7 mouse cellular contexts compared by ENCODE assay signal in the genomic region with DNA sequence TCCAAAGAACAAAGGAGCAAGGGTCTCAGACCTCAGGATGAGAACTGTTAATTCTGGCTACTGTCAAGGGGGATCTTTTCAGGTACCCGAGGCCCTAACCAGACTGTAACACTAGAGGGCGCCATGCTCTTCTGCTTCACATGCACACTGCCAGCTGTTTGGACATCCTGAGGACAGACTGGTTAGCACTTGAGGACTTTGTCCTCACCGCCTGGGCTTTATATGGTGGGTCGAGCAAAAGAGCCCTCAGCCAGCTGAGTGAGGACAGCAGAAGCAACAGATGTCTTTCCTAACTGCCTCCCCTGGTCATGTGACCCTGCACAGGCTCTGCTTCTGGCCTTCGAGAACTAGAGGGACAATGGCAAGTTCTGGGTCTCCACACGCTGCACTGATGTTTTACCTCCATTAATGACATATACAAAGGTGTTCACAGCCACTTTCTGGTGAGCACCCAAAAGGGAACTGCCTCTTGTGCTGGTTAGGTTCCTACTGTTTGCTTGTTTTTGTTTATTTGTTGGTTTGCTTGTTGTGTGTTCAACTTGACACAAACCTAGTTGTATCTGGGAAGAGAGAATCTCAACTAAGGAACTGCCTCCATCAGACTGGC. TPM values are rescaled to one million over a fixed set of nuclear protein-coding genes. Genes with fewer than 3 reads are reported as not detected.
DNase-seq lines count a peak whose midpoint lies in the region; ATAC-seq and TF ChIP-seq lines count a peak whose summit lies in the region.

No protein-coding gene starts in this region.

- H3K4me2 ChIP-seq in limb, embryonic 11.5 days (ENCODE audit: low read depth, severe bottlenecking), result no peak overlapping the region

- peak; percentile 35; the same call in 1 of the 2 replicates for ATAC-seq in limb, embryonic 11.5 days (ENCODE audit: insufficient number of reproducible peaks, low FRiP score, low TSS enrichment, low read depth)

- DNase-seq in adrenal gland, adult (ENCODE audit: inconsistent age in 2 of 2, low spot score in 1 of 2), result peak; percentile 77 to 93
- peak; percentile 95 for DNase-seq in embryo, embryonic 10 days (ENCODE audit: low spot score)
- peak; percentile 58 for DNase-seq in gastrocnemius, postnatal 25 days
- peak; percentile 89 for DNase-seq in kidney, adult 2 months
- DNase-seq in limb, embryonic 11.5 days (ENCODE audit: low spot score), result peak; percentile 93
- peak; percentile 13 to 53 for DNase-seq in monocyte, adult 2 months (ENCODE audit: low read depth in 1 of 2, low spot score in 2 of 2)
- DNase-seq in spleen, postnatal 10 days (ENCODE audit: low spot score in 2 of 2), result peak; percentile 40 to 76

- no peak overlapping the region for H3K27ac ChIP-seq in kidney, adult 2 months (ENCODE audit: insufficient read depth, low read depth, low read length)
- H3K27ac ChIP-seq in limb, embryonic 11.5 days (replicated peaks; ENCODE audit: low read depth, low read length), result no peak overlapping the region

- TF ChIP-seq POLR2A in kidney, adult 2 months (IDR thresholded peaks at IDR 0.05; ENCODE audit: low read depth, low read length), result no peak

- 19% methylated on average over 6 of the region's 6 CpGs for WGBS in kidney, adult 2 months
- 26% methylated on average over 6 of the region's 6 CpGs for WGBS in limb, embryonic 11.5 days

- H3K4me3 ChIP-seq in kidney, adult 2 months (ENCODE audit: insufficient read depth, low read depth, low read length), result no peak overlapping the region
- no peak overlapping the region for H3K4me3 ChIP-seq in limb, embryonic 11.5 days (ENCODE audit: low read depth, low read length)

- H3K9ac ChIP-seq in limb, embryonic 11.5 days (ENCODE audit: low read length), result no peak overlapping the region

- no peaks in the 10 kb centered on the region for H3K27me3 ChIP-seq in kidney, adult 2 months (replicated peaks; ENCODE audit: control insufficient read depth, insufficient read depth, low read length)
- no peaks in the 10 kb centered on the region for H3K27me3 ChIP-seq in limb, embryonic 11.5 days (ENCODE audit: control insufficient read depth, insufficient read depth, low read length)

- no peaks in the 10 kb centered on the region for H3K36me3 ChIP-seq in kidney, adult 2 months (ENCODE audit: control insufficient read depth, insufficient read depth, low read length)
- no peaks in the 10 kb centered on the region for H3K36me3 ChIP-seq in limb, embryonic 11.5 days (ENCODE audit: control insufficient read depth, insufficient read depth, low read length)

- H3K4me1 ChIP-seq in kidney, adult 2 months (ENCODE audit: control insufficient read depth, insufficient read depth, low read length), result no peaks in the 10 kb centered on the region
- H3K4me1 ChIP-seq in limb, embryonic 11.5 days (ENCODE audit: control insufficient read depth, insufficient read depth, low read length), result no peaks in the 10 kb centered on the region

- no peaks in the 10 kb centered on the region for H3K9me3 ChIP-seq in limb, embryonic 11.5 days (ENCODE audit: control insufficient read depth, low read length)

- TF ChIP-seq CTCF in kidney, adult 2 months (conservative IDR thresholded peaks at IDR 0.05; ENCODE audit: insufficient read depth, insufficient read length, low read depth, low read length), result peak; percentile 97

RNA-seq across cellular contexts. Expression of gene Rnf112, which starts 35.9 kb away (rescaled TPM):
- total RNA-seq in gastrocnemius, postnatal 25 days (2021), result under 1 TPM; 0.21 to 0.33 TPM
- polyA plus RNA-seq in kidney, adult 2 months (2012; rRNA removed), result 0.08 and 0.10 TPM in 2 replicates
- 0.13 TPM in 1 of 2 replicates, not detected in the other for polyA plus RNA-seq in limb, embryonic 11.5 days (2014; fragmentation: Nextera tagmentation; extraction: Ambion mirVana)

RNA-seq across cellular contexts. Expression of gene Slc47a1, which starts 39.9 kb away (rescaled TPM):
- total RNA-seq in gastrocnemius, postnatal 25 days (2021), result 10 to 100 TPM; 16.1 to 20.7 TPM
- polyA plus RNA-seq in kidney, adult 2 months (2012; rRNA removed), result 395 and 444 TPM in 2 replicates
- 0.05 TPM in 1 of 2 replicates, not detected in the other for polyA plus RNA-seq in limb, embryonic 11.5 days (2014; fragmentation: Nextera tagmentation; extraction: Ambion mirVana)

Comparison
In these comparisons a context has a peak if more than half of its experiments do, and no peak if none do; other contexts are left out.
1. DNase-seq: peak in every context shown above with its lines; median percentile 95 in embryo, embryonic 10 days; 93 in limb, embryonic 11.5 days; 89 in kidney, adult 2 months; 85 in adrenal gland, adult; 58 in gastrocnemius, postnatal 25 days; 58 in spleen, postnatal 10 days; 33 in monocyte, adult 2 months.
2. RNA of gene Slc47a1, which starts 39.9 kb away (polyA plus RNA-seq): 395 to 444 TPM in kidney, adult 2 months; 0.05 TPM in limb, embryonic 11.5 days; every median in the first group is over 100 times any median in the second.